Mouse (Mus musculus): ENCODE measurements around the gene Mrfap1. TPM values are rescaled to one million over a fixed set of nuclear protein-coding genes. Genes with fewer than 3 reads are reported as not detected.

Mrfap1 gene
- polyA plus RNA-seq, 1 experiment = 12.6 TPM

- H3K4me1 ChIP-seq (ENCODE audit: control insufficient read depth) = peaks cover 17% of the 10 kb centered on the region
- H3K27me3 ChIP-seq (ENCODE audit: control insufficient read depth) = no peaks in the 10 kb centered on the region
- no peak for TF ChIP-seq TAL1 (IDR thresholded peaks at IDR 0.05; ENCODE audit: low read length)
- no peak for TF ChIP-seq GATA1 (IDR thresholded peaks at IDR 0.05; ENCODE audit: low read length)
- H3K36me3 ChIP-seq (ENCODE audit: control insufficient read depth) = peaks cover 30% of the 10 kb centered on the region
- no peaks in the 10 kb centered on the region for H3K9me3 ChIP-seq (ENCODE audit: control insufficient read depth, low read length)
- H3K4me3 ChIP-seq (replicated peaks) = no peak overlapping the region
These were observed 32.5 kb upstream of the Mrfap1 start for GRCm38 (mm10) chr5:36829098-36829497.

DNA sequence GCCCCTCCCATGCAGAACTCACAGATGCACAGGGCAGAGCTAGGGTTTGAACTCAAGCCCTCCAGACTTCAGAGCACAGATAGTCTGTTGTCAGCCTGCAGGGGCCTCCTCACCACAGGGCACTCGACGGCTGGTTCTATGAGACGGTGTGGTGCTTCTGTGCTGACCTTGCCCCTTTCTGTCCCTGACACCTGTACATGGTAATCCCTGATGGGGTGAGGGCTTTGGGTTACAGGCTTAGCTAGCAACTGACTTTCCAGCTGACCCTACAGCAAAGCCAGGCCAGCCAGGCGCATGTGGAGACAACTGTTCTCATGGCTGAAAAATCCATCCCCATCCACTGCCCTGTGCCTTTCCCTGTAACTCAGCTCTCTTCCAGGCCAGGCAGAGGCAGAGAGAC is 26.3 kb upstream of the Mrfap1 start:
- H3K4me1 ChIP-seq (ENCODE audit: control insufficient read depth) = no peaks in the 10 kb centered on the region
- H3K36me3 ChIP-seq (ENCODE audit: control insufficient read depth) = peaks cover 76% of the 10 kb centered on the region
- H3K4me3 ChIP-seq (replicated peaks) = no peak overlapping the region
- no peaks in the 10 kb centered on the region for H3K9me3 ChIP-seq (ENCODE audit: control insufficient read depth, low read length)
- TF ChIP-seq TAL1 (IDR thresholded peaks at IDR 0.05; ENCODE audit: low read length) = no peak
- no peak for TF ChIP-seq GATA1 (IDR thresholded peaks at IDR 0.05; ENCODE audit: low read length)
- no peaks in the 10 kb centered on the region for H3K27me3 ChIP-seq (ENCODE audit: control insufficient read depth)

- Histone ChIP-seq H3K4me1 (ENCODE audit: control insufficient read depth) (no peaks in the 10 kb centered on the region), H3K36me3 (ENCODE audit: control insufficient read depth) (peaks cover 75% of the 10 kb centered on the region), H3K4me3 (replicated peaks) (no peak overlapping the region), H3K9me3 (ENCODE audit: control insufficient read depth, low read length) (no peaks in the 10 kb centered on the region), H3K27me3 (ENCODE audit: control insufficient read depth) (no peaks in the 10 kb centered on the region)
- no peak for TF ChIP-seq TAL1 (IDR thresholded peaks at IDR 0.05; ENCODE audit: low read length)
- no peak for TF ChIP-seq GATA1 (IDR thresholded peaks at IDR 0.05; ENCODE audit: low read length)
These were observed 23.6 kb upstream of the Mrfap1 start for GRCm38 (mm10) chr5:36820142-36820541.

DNA sequence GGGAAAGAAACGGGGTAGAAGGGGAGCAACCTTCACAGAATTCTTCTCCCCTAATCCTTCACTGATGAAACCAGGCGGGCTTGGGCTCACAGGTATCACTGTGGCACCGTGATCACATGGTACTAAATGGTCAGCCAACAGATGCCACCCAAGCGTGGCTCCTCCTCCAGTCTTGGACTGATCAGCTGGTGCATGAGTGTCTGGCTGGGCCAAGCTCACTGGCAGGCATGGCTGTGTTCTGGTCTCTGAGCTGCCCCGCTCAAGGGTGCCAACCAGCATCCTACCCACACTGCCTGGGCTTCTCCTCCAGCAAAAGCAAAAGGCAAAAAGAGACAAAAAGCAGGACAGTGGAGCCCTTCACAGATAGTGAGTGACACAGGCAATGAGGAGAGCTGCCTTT is 23.2 kb upstream of the Mrfap1 start:
- H3K4me3 ChIP-seq (replicated peaks) = no peak overlapping the region
- no peak for TF ChIP-seq TAL1 (IDR thresholded peaks at IDR 0.05; ENCODE audit: low read length)
- TF ChIP-seq GATA1 (IDR thresholded peaks at IDR 0.05; ENCODE audit: low read length) = no peak
- no peaks in the 10 kb centered on the region for H3K9me3 ChIP-seq (ENCODE audit: control insufficient read depth, low read length)
- H3K4me1 ChIP-seq (ENCODE audit: control insufficient read depth) = no peaks in the 10 kb centered on the region
- no peaks in the 10 kb centered on the region for H3K27me3 ChIP-seq (ENCODE audit: control insufficient read depth)
- H3K36me3 ChIP-seq (ENCODE audit: control insufficient read depth) = peaks cover 77% of the 10 kb centered on the region

DNA sequence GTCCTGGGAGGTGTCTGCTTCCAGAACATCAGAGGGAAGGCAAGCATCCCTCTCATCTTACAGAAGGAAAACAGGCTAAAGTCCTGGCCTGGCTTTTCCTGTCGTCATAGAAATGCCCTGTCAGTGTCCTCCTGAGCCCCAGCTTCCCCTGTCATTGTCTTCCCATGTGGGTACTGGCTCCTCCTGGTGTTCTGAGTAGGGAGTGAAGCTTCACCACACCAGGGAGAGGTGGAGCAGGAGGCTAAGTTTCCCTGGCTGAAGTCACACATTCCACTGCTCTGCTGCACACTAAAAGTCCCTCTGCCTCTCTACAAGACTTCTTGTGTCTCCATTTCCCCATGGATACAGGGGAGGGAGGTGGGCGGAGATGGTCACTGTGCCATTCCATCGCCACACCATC is 21.2 kb upstream of the Mrfap1 start:
- no peaks in the 10 kb centered on the region for H3K4me1 ChIP-seq (ENCODE audit: control insufficient read depth)
- H3K36me3 ChIP-seq (ENCODE audit: control insufficient read depth) = peaks cover 76% of the 10 kb centered on the region
- H3K27me3 ChIP-seq (ENCODE audit: control insufficient read depth) = no peaks in the 10 kb centered on the region
- TF ChIP-seq GATA1 (IDR thresholded peaks at IDR 0.05; ENCODE audit: low read length) (no peak), TAL1 (IDR thresholded peaks at IDR 0.05; ENCODE audit: low read length) (no peak)
- no peaks in the 10 kb centered on the region for H3K9me3 ChIP-seq (ENCODE audit: control insufficient read depth, low read length)
- no peak overlapping the region for H3K4me3 ChIP-seq (replicated peaks)

DNA sequence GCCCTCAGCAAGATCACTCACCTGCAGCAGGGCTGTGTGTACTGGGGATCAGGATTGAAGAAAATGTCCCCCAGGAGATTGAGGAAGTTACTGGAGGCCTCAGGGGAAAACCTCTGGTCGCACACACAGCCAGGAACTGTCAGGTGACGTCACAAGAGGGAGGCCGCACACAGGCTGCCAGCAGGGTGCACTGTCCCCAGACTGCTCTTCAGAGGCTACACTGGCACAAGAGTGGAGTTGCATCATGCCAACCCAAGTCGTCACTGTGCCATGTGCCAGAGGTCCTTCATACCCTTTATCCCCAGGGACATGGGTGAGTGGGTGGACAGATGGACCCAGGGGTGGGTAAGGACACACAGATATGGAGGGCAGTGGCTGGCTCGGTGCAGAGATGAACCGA is 18.0 kb upstream of the Mrfap1 start:
- Histone ChIP-seq H3K27me3 (ENCODE audit: control insufficient read depth) (no peaks in the 10 kb centered on the region), H3K9me3 (ENCODE audit: control insufficient read depth, low read length) (no peaks in the 10 kb centered on the region), H3K4me3 (replicated peaks) (no peak overlapping the region), H3K4me1 (ENCODE audit: control insufficient read depth) (no peaks in the 10 kb centered on the region; the same call in 1 of the 2 replicates), H3K36me3 (ENCODE audit: control insufficient read depth) (peaks cover 68% of the 10 kb centered on the region)
- no peak for TF ChIP-seq TAL1 (IDR thresholded peaks at IDR 0.05; ENCODE audit: low read length)
- no peak for TF ChIP-seq GATA1 (IDR thresholded peaks at IDR 0.05; ENCODE audit: low read length)

DNA sequence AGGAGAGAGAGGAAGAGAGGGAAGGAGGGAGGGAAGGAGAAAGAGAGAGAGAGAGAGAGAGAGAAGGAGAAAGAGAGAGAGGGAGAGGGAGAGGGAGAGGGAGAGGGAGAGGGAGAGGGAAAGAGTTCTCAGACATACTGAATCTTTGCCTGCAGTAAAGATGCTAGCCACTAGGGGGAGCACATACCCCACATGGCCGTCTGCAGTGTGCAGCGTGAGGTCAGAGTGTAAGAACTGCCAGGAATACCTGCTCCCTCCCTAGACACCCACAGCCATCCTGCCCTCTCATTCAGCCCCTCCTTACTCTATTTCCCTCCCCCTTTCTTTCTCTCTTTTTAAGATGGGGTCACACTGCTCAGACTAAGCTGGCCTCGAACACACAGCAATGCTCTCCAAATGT is 14.8 kb upstream of the Mrfap1 start:
- no peaks in the 10 kb centered on the region; the same call in 1 of the 2 replicates for H3K4me1 ChIP-seq (ENCODE audit: control insufficient read depth)
- H3K27me3 ChIP-seq (ENCODE audit: control insufficient read depth) = no peaks in the 10 kb centered on the region
- TF ChIP-seq TAL1 (IDR thresholded peaks at IDR 0.05; ENCODE audit: low read length) = no peak
- TF ChIP-seq GATA1 (IDR thresholded peaks at IDR 0.05; ENCODE audit: low read length) = no peak
- H3K9me3 ChIP-seq (ENCODE audit: control insufficient read depth, low read length) = no peaks in the 10 kb centered on the region
- peaks cover 58% of the 10 kb centered on the region for H3K36me3 ChIP-seq (ENCODE audit: control insufficient read depth)
- no peak overlapping the region for H3K4me3 ChIP-seq (replicated peaks)

DNA sequence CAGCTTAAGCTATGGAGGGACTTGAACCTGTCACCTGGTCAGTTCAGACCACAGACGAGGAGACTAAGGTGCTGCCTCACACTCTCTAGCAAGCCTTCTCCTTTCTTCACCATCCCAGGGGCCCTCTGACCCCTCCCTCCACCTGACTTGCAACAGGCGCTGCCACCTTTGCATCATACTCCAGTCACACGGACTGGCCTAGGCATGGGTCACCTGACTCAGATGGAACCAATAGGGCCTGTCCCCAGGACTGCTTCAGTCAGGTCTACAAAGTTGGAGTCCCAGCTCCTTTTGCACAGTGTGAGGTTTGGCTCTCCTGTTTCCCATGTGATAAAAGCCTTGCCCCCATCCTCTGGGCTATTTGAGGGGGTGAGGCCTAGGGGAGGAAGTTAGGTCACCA is 14.1 kb upstream of the Mrfap1 start:
- Histone ChIP-seq H3K4me1 (ENCODE audit: control insufficient read depth) (no peaks in the 10 kb centered on the region; the same call in 1 of the 2 replicates), H3K36me3 (ENCODE audit: control insufficient read depth) (peaks cover 52% of the 10 kb centered on the region), H3K27me3 (ENCODE audit: control insufficient read depth) (no peaks in the 10 kb centered on the region), H3K4me3 (replicated peaks) (no peak overlapping the region), H3K9me3 (ENCODE audit: control insufficient read depth, low read length) (no peaks in the 10 kb centered on the region)
- TF ChIP-seq TAL1 (IDR thresholded peaks at IDR 0.05; ENCODE audit: low read length) = no peak
- no peak for TF ChIP-seq GATA1 (IDR thresholded peaks at IDR 0.05; ENCODE audit: low read length)

- peaks cover 38% of the 10 kb centered on the region for H3K36me3 ChIP-seq (ENCODE audit: control insufficient read depth)
- TF ChIP-seq TAL1 (IDR thresholded peaks at IDR 0.05; ENCODE audit: low read length) = no peak
- TF ChIP-seq GATA1 (IDR thresholded peaks at IDR 0.05; ENCODE audit: low read length) = no peak
- no peak overlapping the region for H3K4me3 ChIP-seq (replicated peaks)
- H3K9me3 ChIP-seq (ENCODE audit: control insufficient read depth, low read length) = no peaks in the 10 kb centered on the region
- H3K4me1 ChIP-seq (ENCODE audit: control insufficient read depth) = no peaks in the 10 kb centered on the region; the same call in 1 of the 2 replicates
- no peaks in the 10 kb centered on the region for H3K27me3 ChIP-seq (ENCODE audit: control insufficient read depth)
These were observed 12.6 kb upstream of the Mrfap1 start for GRCm38 (mm10) chr5:36809123-36809522.

- peaks cover 24% of the 10 kb centered on the region for H3K36me3 ChIP-seq (ENCODE audit: control insufficient read depth)
- no peaks in the 10 kb centered on the region for H3K9me3 ChIP-seq (ENCODE audit: control insufficient read depth, low read length)
- H3K4me1 ChIP-seq (ENCODE audit: control insufficient read depth) = no peaks in the 10 kb centered on the region; the same call in 1 of the 2 replicates
- no peak overlapping the region for H3K4me3 ChIP-seq (replicated peaks)
- H3K27me3 ChIP-seq (ENCODE audit: control insufficient read depth) = no peaks in the 10 kb centered on the region
- TF ChIP-seq GATA1 (IDR thresholded peaks at IDR 0.05; ENCODE audit: low read length) (no peak), TAL1 (IDR thresholded peaks at IDR 0.05; ENCODE audit: low read length) (no peak)
These were observed 10.5 kb upstream of the Mrfap1 start for GRCm38 (mm10) chr5:36807106-36807505.
